Mouse (Mus musculus) spleen, adult 2 months (tissue): ENCODE data around the gene Ptrh1.

ENCODE experiments used
- CTCF ChIP-seq: fragments of 200-500 bp; IDR thresholded peaks from 2 replicates; pipeline ENCODE4 v1.5.1; 2011; ENCODE audit warnings: mild to moderate bottlenecking, inconsistent platforms; ENCODE audit not compliant: insufficient read depth, insufficient read length, insufficient replicate concordance; ENCODE audit errors: extremely low read depth
- POLR2A ChIP-seq: fragments of 200-500 bp; IDR thresholded peaks from 2 replicates; pipeline ENCODE4 v1.6.1; 2011; ENCODE audit warnings: low read depth, low read length, inconsistent platforms

DNA sequence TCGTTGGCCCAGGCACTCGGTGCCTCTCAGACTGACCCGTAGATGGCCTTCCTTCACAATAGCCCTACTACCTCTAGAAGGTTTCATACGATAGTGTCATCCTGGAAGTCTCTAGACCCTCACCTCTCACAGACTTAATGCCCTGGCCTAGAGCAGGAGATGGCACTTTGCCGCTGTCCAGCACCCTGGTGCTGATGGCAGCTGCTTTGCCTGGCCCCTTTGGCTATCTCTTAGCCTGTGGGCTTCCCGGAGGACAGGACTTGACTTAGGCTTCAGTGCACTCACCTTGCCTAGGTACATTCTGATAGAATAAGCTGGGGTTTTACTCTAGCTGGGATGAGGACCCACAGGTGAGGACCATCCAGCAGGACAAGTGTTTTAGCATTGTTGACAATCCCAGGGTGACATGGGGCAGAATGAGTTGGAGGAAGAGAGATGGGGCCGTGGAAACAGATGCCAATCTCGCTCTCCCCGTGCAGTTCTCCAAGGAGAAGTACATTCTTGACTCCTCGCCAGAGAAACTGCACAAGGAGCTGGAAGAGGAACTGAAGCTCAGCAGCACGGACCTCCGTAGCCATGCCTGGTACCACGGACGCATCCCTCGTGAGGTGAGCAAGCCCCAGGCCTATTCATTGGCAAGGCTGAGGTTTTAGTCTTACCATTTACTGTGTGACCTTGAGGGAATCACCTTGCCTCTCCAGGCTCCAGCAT lies 31.2 kb upstream of the Ptrh1 start:
- TF ChIP-seq CTCF (no peak), POLR2A (no peak)
